Mouse (Mus musculus) liver, embryonic 14.5 days (tissue): ENCODE results near the gene Atp1a4. TPM values are rescaled to one million over a fixed set of nuclear protein-coding genes. Genes with fewer than 3 reads are reported as not detected.
"Not testable (repeated sequence)": the region's sequence is repeated elsewhere in the genome, so short reads cannot be mapped to it uniquely, and the experiment has no call there.

Source experiments
- ATAC-seq: fragments of 200-750 bp; cut with Nextera tagmentation; 2 replicates; pipeline ENCODE4 v1.8.0; 2017; ENCODE audit warnings: moderate number of reproducible peaks, mild to moderate bottlenecking, moderate library complexity; ENCODE audit not compliant: insufficient read depth
- DNase-seq, 3 experiments: peaks; one replicate each; pipeline ENCODE4 v3.0.0-alpha.2; 2012 to 2013; ENCODE audit warnings: low read depth in 3 of 3, low spot score in 3 of 3
- H3K27ac ChIP-seq: fragments of 300-500 bp; sonication (generic); 2 replicates; pipeline ENCODE4 v1.5.1; 2014; ENCODE audit warnings: moderate library complexity, mild to moderate bottlenecking, control low read depth, inconsistent platforms
- H3K27me3 ChIP-seq: fragments of 300-500 bp; sonication (generic); 2 replicates; pipeline ENCODE4 v1.6.1; 2014; ENCODE audit warnings: mild to moderate bottlenecking, low read length, moderate library complexity; ENCODE audit not compliant: control insufficient read depth, insufficient read depth
- H3K36me3 ChIP-seq: fragments of 300-500 bp; sonication (generic); replicated peaks from 2 replicates; pipeline ENCODE4 v1.6.1; 2014; ENCODE audit warnings: low read depth; ENCODE audit not compliant: control insufficient read depth, insufficient read depth
- H3K4me1 ChIP-seq, 2 experiments: fragments of 200-500 bp in 1 of 2; fragments of 300-500 bp in 1 of 2; sonication (generic) in 1 of 2; replicated peaks; 2 replicates each; pipeline ENCODE4 v1.6.1; 2012 to 2014; ENCODE audit warnings: antibody characterized with exemption in 1 of 2, inconsistent platforms in 1 of 2, low read length in 1 of 2; ENCODE audit not compliant: control insufficient read depth in 2 of 2, insufficient read depth in 2 of 2
- H3K4me2 ChIP-seq: fragments of 300-500 bp; sonication (generic); 2 replicates; pipeline ENCODE4 v1.6.1; 2014; ENCODE audit warnings: low read depth, mild to moderate bottlenecking, control low read depth, moderate library complexity
- H3K4me3 ChIP-seq, 2 experiments: fragments of 200-500 bp in 1 of 2; fragments of 300-500 bp in 1 of 2; sonication (generic) in 1 of 2; 2 replicates each; pipeline ENCODE4 v1.5.1; 2012 to 2014; ENCODE audit warnings: low read depth in 2 of 2, low read length in 2 of 2, mild to moderate bottlenecking in 2 of 2, control low read depth in 1 of 2, inconsistent platforms in 1 of 2, moderate library complexity in 1 of 2; ENCODE audit not compliant: insufficient read depth in 1 of 2
- H3K9ac ChIP-seq: fragments of 300-500 bp; sonication (generic); replicated peaks from 2 replicates; pipeline ENCODE4 v1.6.1; 2014; ENCODE audit warnings: mild to moderate bottlenecking, control low read depth, moderate library complexity
- H3K9me3 ChIP-seq: fragments of 300-500 bp; sonication (generic); 2 replicates; pipeline ENCODE4 v1.6.1; 2016; ENCODE audit warnings: low read length, mixed read lengths; ENCODE audit not compliant: control insufficient read depth
- CTCF ChIP-seq: IDR thresholded peaks from 2 replicates; pipeline ENCODE4 v1.5.1; 2016; ENCODE audit warnings: antibody characterized with exemption, low read depth, control low read depth
- EP300 ChIP-seq: IDR thresholded peaks from 2 replicates; pipeline ENCODE4 v1.6.1; 2016; ENCODE audit warnings: antibody characterized with exemption, low read depth
- WGBS: fragments of 180-500 bp; shearing (Covaris S2); extraction: QIAGEN DNeasy Blood & Tissue Kit; methylation state at CpG from one replicate; pipeline ENCODE4 v1.1.7; 2014; ENCODE audit not compliant: insufficient replicate concordance; 5-methylcytosine and 5-hydroxymethylcytosine counted together
- polyA plus RNA-seq, 2 experiments: library from polyadenylated mRNA; depleted of rRNA in 1 of 2; stranded (reverse) in 1 of 2; unstranded in 1 of 2; fragments of >200 nt; fragmentation: Nextera tagmentation in 1 of 2; extraction: Ambion mirVana in 1 of 2; gene quantifications; 2 replicates each; pipeline versions ENCODE4 v1.2.1 to v1.2.3; 2012 to 2014

Atp1a4 gene
- polyA plus RNA-seq, 2 experiments, result 0.01 TPM; not detected in 1

DNA sequence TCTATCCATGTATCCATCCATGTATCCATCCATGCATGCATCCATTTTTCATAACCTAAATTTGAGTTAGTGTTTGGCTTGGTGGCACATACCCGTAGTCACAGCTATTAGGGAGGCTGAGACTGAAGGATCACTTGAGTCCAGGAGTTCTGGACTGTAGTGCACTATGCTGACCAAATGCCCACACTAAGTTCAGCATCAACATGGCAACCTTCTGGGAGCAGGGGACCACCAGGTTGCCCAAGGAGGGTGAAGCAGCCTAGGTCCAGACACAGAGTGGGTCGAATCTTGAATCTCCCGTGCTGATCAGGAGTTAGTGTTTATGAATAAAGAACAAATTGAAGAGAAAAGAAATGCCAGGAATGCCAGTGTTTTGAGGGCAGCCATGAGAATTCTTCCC lies 13.0 kb upstream of the Atp1a4 start:
- Histone ChIP-seq H3K4me3 (no peak overlapping the region), H3K4me2 (no peak overlapping the region), H3K9me3 (no peaks in the 10 kb centered on the region), H3K27ac (no peak overlapping the region), H3K27me3 (no peaks in the 10 kb centered on the region), H3K9ac (no peak overlapping the region), H3K36me3 (no peaks in the 10 kb centered on the region), H3K4me1 (no peaks in the 10 kb centered on the region)
- ATAC-seq (no peak), DNase-seq (no peak)
- 62% methylated on average over 3 of the region's 3 CpGs for WGBS
- no peak for TF ChIP-seq EP300
- no peak for TF ChIP-seq CTCF

DNA sequence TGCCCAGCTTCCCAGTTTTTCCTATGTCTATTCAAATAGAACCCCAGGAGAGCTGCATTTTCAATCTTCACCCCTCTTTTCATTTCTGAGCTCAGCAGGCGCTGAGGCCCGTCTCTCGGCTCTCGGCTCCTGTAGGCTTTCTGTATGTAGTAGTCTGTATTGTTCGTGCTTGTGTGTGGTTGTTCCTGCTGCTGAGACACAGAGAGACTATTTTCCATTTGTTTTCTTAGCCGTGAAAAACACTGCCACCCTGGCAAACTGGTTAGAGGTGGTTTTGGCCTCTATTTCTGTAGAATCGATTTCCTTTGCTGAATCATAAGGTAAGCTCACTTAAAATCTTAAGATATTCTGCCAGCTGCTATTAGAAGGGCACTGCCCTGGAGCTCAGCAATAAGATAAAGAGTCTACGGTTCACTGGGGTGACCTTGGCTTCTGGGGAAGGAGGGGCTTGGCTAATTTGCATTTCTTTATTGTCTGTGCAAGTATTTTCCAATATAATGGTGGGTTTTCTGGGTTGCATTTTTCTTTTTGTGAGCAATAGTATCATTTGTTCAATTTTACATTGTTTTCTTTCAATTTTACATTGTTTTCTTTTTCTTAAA lies 3.4 kb upstream of the Atp1a4 start, which contains the start of gene Igsf8:
Gene Igsf8, plus strand, starts transcription at position 165 of the 602 bp plus-strand sequence.
- DNase-seq (no peak), ATAC-seq (no peak)
- WGBS, result 62% methylated on average over 8 of the region's 8 CpGs

GRCm38 (mm10) chr1:172247679-172248078 lies 10.5 kb downstream of the Atp1a4 start:
- H3K27ac ChIP-seq, result no peak overlapping the region
- ATAC-seq (no peak), DNase-seq (no peak)
- no peak overlapping the region for H3K4me3 ChIP-seq
- TF ChIP-seq EP300, result no peak
- TF ChIP-seq CTCF, result peak; percentile 38
- no peaks in the 10 kb centered on the region for H3K9me3 ChIP-seq
- H3K27me3 ChIP-seq, result peaks cover 15% of the 10 kb centered on the region
- H3K9ac ChIP-seq, result no peak overlapping the region
- no peaks in the 10 kb centered on the region for H3K36me3 ChIP-seq
- no peaks in the 10 kb centered on the region; a peak in 1 of 4 replicates for H3K4me1 ChIP-seq
- WGBS, result 25% methylated on average over 2 of the region's 2 CpGs
- H3K4me2 ChIP-seq, result no peak overlapping the region

More for the DNA sequence above, 3.4 kb upstream of the Atp1a4 start, which contains the start of gene Igsf8:
- H3K9ac ChIP-seq, result no peak within 1 kb of the TSS
- no peak within 1 kb of the TSS for H3K4me3 ChIP-seq
- no peaks in the 10 kb centered on the region for H3K36me3 ChIP-seq
- no peaks in the 10 kb centered on the region for H3K27me3 ChIP-seq
- H3K4me2 ChIP-seq, result no peak within 1 kb of the TSS
- H3K9me3 ChIP-seq, result no peaks in the 10 kb centered on the region
- H3K27ac ChIP-seq, result no peak within 1 kb of the TSS
- TF ChIP-seq CTCF, result no peak
- TF ChIP-seq EP300, result no peak
- no peaks in the 10 kb centered on the region for H3K4me1 ChIP-seq

DNA sequence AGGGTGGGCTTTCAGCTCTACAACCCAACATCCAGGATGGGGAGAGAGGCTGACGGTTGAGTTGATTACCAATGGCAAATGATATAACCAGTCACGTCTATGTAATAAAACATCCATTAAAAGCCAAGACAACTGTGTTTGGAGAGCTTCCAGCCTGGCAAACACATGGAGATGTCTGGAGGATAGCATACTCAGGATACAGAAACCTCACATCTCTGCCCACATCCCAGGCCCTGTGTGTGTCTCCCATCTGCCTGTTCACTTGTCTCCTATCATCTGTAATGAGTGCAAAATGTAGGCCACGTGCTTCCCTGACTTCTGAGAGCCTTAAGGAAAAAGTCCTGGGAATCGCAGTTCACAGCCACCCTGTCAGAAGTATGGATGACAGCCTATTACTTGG lies 11.0 kb downstream of the Atp1a4 start:
- 56% methylated on average over 4 of the region's 4 CpGs for WGBS
- no peak overlapping the region for H3K27ac ChIP-seq
- peaks cover 15% of the 10 kb centered on the region for H3K27me3 ChIP-seq
- H3K4me1 ChIP-seq, result no peaks in the 10 kb centered on the region; a peak in 1 of 4 replicates
- H3K9ac ChIP-seq, result no peak overlapping the region
- H3K9me3 ChIP-seq, result no peaks in the 10 kb centered on the region
- no peak overlapping the region for H3K4me2 ChIP-seq
- TF ChIP-seq EP300, result no peak
- no peak for TF ChIP-seq CTCF
- DNase-seq (no peak), ATAC-seq (no peak)
- H3K36me3 ChIP-seq, result no peaks in the 10 kb centered on the region
- H3K4me3 ChIP-seq, result no peak overlapping the region

DNA sequence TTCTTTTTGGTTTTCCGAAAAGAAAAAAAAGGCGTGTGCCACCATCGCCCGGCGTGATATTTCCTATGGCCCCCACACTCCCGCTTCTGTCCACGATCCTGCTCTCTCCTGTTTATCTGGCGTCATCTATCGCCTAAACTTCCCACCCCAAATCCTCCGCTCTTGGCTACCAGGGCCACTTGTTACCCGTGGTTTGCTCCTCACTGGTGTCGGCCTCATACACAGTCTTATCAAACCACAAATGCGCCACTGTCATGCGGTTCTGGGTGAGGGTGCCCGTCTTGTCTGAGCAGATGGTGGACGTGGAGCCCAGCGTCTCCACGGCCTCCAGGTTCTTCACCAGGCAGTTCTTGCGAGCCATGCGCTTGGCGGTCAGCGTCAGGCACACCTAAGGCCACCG lies 13.6 kb downstream of the Atp1a4 start:
- not testable (repeated sequence) for DNase-seq, H3K27ac ChIP-seq, H3K4me1 ChIP-seq, ATAC-seq, H3K36me3 ChIP-seq, H3K4me3 ChIP-seq, H3K9me3 ChIP-seq, H3K9ac ChIP-seq
- Histone ChIP-seq H3K4me2 (0 out of 2 replicates have a peak overlapping the region, but pooled peaks have one; percentile 15), H3K27me3 (peaks cover 15% of the 10 kb centered on the region)
- WGBS, result 28% methylated on average over 22 of the region's 23 CpGs
